Mouse (Mus musculus): ENCODE data around the gene AU040320.

Gene AU040320

GRCm38 (mm10) chr4:126750046-126750683, 3.2 kb upstream of the AU040320 start:
- no peak for DNase-seq (ENCODE audit: low read depth in 1 of 2, low spot score in 2 of 2)

- no peak for DNase-seq (ENCODE audit: low read depth in 1 of 2, low spot score in 2 of 2)
These were observed 2.3 kb upstream of the AU040320 start for GRCm38 (mm10) chr4:126750863-126751555.

- no peak for DNase-seq (ENCODE audit: low read depth in 1 of 2, low spot score in 2 of 2)
These were observed 1.8 kb upstream of the AU040320 start for GRCm38 (mm10) chr4:126751556-126752023.

GRCm38 (mm10) chr4:126752024-126752607, 1.2 kb upstream of the AU040320 start:
- DNase-seq (ENCODE audit: low read depth in 1 of 2, low spot score in 2 of 2): no peak

GRCm38 (mm10) chr4:126752608-126753141, 669 bp upstream of the AU040320 start:
- no peak for DNase-seq (ENCODE audit: low read depth in 1 of 2, low spot score in 2 of 2)

- no peak for DNase-seq (ENCODE audit: low read depth in 1 of 2, low spot score in 2 of 2)
These were observed 877 bp downstream of the AU040320 start for GRCm38 (mm10) chr4:126754231-126754611.

GRCm38 (mm10) chr4:126754736-126755374, 1.5 kb downstream of the AU040320 start:
- DNase-seq (ENCODE audit: low read depth in 1 of 2, low spot score in 2 of 2): no peak

- DNase-seq (ENCODE audit: low read depth in 1 of 2, low spot score in 2 of 2): no peak
These were observed 3.4 kb downstream of the AU040320 start for GRCm38 (mm10) chr4:126756766-126757165.

GRCm38 (mm10) chr4:126758299-126758698, 5.0 kb downstream of the AU040320 start:
- no peak for DNase-seq (ENCODE audit: low read depth in 1 of 2, low spot score in 2 of 2)

- no peak for DNase-seq (ENCODE audit: low read depth in 1 of 2, low spot score in 2 of 2)
These were observed 6.1 kb downstream of the AU040320 start for GRCm38 (mm10) chr4:126759435-126759834.

- no peak for DNase-seq (ENCODE audit: low read depth in 1 of 2, low spot score in 2 of 2)
These were observed 9.4 kb downstream of the AU040320 start for GRCm38 (mm10) chr4:126762586-126763359.

- DNase-seq (ENCODE audit: low read depth in 1 of 2, low spot score in 2 of 2): no peak
These were observed 10.1 kb downstream of the AU040320 start for GRCm38 (mm10) chr4:126763483-126763882.

- no peak for DNase-seq (ENCODE audit: low read depth in 1 of 2, low spot score in 2 of 2)
These were observed 16.6 kb downstream of the AU040320 start for GRCm38 (mm10) chr4:126769800-126770563.

GRCm38 (mm10) chr4:126770831-126771230, 17.5 kb downstream of the AU040320 start:
- no peak for DNase-seq (ENCODE audit: low read depth in 1 of 2, low spot score in 2 of 2)

GRCm38 (mm10) chr4:126773871-126774270, 20.5 kb downstream of the AU040320 start:
- DNase-seq (ENCODE audit: low read depth in 1 of 2, low spot score in 2 of 2): no peak

- no peak for DNase-seq (ENCODE audit: low read depth in 1 of 2, low spot score in 2 of 2)
These were observed 21.8 kb downstream of the AU040320 start for GRCm38 (mm10) chr4:126775182-126775581.

GRCm38 (mm10) chr4:126779148-126779581, 25.8 kb downstream of the AU040320 start:
- DNase-seq (ENCODE audit: low read depth in 1 of 2, low spot score in 2 of 2): no peak

- DNase-seq (ENCODE audit: low read depth in 1 of 2, low spot score in 2 of 2): no peak
These were observed 26.8 kb downstream of the AU040320 start for GRCm38 (mm10) chr4:126779826-126780775.

GRCm38 (mm10) chr4:126781871-126782270, 28.5 kb downstream of the AU040320 start:
- DNase-seq (ENCODE audit: low read depth in 1 of 2, low spot score in 2 of 2): no peak
